Mouse (Mus musculus) mouse embryonic stem cell (cell line): ENCODE data around the gene Irx2.

ENCODE experiments used
- in situ Hi-C, 2 experiments: fragments of 300-500 bp; cut with MboI; formaldehyde crosslinking; loops; 1 replicate in 1 of 2; 3 replicates in 1 of 2; pipeline ENCODE4 v1.14.3; 2019 to 2020; ENCODE audit warnings: low sequenced_read_pairs in 2 of 2, low pct_unique_long_range_greater_than_20kb in 1 of 2, mixed read lengths in 1 of 2; ENCODE audit not compliant: unreplicated experiment in 1 of 2

The Irx2 gene

DNA sequence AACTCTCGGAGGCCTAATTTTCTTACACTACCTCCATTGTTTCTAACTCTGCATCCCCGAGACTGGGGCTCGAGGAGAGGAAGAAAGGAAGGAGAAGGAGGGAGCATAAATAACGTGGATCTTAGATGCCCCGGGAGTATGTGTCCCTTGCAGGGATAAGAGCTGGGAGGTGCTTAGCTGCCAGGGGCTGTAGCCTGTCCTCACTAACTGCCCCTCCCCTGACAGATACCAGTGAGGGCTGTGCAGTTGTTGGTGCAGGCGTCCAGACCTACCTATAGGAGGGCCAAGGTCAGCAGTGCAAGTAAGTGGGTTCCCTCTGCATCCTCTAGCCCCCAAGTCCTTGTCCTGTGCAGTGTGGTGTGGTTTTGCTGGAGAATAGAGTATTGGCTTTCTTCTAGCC lies 3.7 kb downstream of the Irx2 start:
- in situ Hi-C loops: loop anchor here (10.0 to 25.0 kb wide), 2 partner anchors 632 to 670 kb away; partner anchors contain the start of genes Irx1 (in 1 of the 2) and Irx4 (in 1 of the 2)

DNA sequence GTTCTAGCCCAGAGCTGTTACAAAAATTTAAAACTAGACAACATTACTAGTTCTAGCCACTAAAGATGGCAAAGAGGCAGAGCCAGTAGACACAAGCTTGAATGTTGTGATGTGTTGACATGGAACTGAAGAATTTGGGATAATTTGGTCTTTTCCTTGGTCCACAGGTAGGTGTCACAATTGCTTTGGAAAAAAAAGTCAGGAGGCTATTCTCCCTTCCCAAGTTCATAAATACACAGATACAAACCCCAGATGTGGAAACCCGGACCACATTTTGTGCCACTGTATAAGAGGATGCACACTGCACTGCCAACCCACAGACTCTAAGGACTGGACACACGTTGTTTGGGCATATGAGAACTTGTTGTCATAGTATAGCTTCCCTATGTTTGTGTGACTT lies 4.5 kb downstream of the Irx2 start:
- in situ Hi-C loops: loop anchor here (10.0 to 25.0 kb wide), 2 partner anchors 632 to 671 kb away; partner anchors contain the start of genes Irx1 (in 1 of the 2) and Irx4 (in 1 of the 2)

DNA sequence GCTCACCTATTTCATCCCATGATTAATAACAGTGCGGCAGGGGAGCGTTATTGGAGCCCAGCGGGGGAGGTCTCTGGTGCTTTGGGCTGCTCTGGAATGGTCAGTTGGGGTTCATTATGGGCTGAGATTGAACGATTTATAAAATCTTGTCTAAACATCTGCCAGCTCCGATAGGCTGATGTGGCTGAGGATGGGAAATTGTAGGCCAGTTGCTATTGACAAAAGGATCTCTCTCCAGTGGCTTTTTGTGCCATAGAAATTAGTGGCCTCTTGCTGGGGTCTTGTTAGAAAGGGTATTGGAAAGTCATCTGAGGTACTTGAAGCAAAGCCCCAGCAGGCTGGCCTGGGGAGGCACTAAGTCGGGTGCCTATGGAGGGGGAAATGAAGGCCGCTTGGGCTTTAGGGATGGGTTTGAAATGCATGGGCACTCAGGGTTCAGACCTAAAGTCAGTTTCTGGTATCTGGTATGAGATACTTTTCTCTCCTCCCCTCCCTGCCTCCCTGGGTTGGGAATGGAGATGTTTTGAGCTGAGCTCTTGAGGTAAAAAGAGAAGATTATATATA lies 6.2 kb downstream of the Irx2 start:
- in situ Hi-C loops: loop anchor here (10.0 to 25.0 kb wide), 2 partner anchors 630 to 673 kb away; partner anchors contain the start of genes Irx1 (in 1 of the 2) and Irx4 (in 1 of the 2)

DNA sequence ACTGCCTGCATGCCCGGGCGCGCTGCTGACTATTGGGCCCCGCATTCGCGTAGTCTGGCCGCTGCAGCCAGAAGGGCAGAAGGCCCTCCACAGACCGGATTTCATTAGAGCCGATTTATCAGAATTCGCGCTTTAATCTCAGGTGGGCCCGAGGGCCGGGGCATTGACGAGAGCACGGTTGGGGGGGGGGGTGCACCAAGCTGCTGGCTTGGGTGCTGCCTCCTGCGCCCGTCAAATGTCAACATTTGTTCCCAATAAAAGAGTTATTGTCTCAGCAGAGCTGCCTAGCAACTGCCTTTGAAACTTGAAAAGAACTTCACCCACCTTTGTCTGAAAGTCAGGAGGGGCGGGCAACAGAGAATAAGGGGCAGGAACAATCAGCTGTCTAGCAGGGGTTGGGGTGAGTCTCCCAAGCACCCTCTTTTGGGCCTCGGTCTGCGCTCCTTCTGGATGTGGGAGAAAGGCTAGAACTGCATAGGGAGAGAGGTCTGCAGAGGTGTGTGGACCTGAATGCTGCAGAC lies 7.8 kb downstream of the Irx2 start:
- in situ Hi-C loops: loop anchor here (10.0 to 25.0 kb wide), 2 partner anchors 628 to 674 kb away; partner anchors contain the start of genes Irx1 (in 1 of the 2) and Irx4 (in 1 of the 2)

DNA sequence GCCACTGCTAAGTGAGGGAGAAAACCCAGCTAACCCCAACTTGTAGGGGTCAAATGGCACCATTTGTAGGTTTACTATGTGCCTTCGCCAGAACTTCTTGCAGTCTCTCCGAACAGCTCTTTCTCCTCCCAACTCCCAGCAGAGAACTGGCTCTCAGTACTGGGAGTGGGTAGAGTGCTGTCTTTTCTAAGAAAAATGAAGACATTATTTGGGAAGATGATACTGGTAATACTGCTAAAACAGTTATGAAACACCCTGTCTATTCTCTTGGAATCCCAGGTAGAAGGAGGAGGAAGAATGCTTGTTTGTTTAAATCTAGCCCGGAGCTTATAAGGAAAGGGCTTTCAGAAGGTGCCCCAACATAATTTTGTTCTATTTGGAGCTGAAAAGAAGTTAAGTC lies 8.9 kb downstream of the Irx2 start:
- in situ Hi-C loops: loop anchor here (10.0 to 25.0 kb wide), 2 partner anchors 627 to 675 kb away; partner anchors contain the start of genes Irx1 (in 1 of the 2) and Irx4 (in 1 of the 2)

DNA sequence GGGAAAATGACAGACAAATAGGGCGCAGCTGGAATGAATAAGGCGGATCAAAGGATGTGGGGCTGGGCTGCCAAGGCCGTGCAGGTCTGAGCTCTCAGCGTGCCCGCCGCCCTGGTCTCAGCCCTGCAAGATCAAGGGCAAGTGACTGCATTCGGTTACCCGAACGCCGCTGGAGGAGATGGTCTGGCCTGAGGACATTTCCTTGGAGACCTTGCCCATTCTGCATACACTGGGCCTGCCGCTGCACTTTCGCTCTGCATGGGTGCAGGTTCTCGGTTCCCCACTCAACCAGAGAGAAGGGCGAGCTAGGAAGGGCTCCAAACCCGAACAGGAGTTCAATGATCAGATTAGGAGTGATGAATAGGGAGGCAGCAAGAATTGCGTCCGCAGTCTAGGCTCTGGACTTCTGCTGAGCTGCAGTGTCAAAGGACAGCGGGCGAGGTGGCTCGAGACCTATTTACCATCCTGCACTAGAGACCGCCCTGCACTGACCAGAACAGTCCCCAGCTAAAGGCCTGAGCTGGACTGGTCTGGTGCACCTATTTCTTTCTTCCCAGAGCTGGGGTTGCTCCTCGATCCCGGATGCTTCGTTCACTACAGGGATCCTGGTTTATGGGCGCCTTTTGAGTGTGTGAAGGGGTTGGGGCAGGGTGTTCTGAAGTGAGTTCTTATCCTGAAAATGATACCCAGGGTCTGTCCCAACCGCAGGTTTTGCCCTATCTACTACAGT lies 9.9 kb downstream of the Irx2 start:
- in situ Hi-C loops: loop anchor here (10.0 to 25.0 kb wide), 2 partner anchors 626 to 676 kb away; partner anchors contain the start of genes Irx1 (in 1 of the 2) and Irx4 (in 1 of the 2)

DNA sequence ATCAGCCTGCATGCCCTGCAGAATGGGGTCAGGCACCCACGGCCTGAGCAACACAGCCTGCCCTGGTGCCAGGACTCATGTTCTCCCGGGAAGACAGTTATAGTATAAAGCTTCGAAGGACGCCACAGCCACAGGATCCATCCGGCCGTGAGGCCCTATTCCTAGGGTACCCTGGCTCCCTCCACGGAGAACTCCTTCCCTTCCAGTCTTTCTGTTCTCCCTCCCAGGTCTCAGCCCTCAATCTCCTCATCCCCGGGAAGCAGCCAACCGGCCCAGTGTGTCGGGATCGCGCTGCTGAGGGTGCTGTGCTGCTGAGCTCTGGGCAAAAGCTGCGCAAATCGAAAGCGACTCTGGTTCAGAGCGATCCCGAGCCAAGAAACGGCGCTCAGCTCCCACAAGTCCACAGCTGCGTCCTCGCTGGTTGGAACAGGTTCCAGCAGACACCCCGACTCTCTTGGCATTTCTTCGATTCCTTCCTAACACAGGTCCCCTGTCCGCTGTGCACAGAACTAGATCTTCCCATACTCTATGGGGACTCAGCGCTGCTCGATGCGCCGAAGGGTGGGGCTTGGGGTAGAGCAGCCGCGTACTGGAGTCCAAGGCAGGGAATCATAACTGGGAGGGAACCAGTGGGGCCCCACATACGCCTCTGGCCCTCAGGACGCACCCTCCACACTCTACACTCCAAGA lies 11.0 kb downstream of the Irx2 start:
- in situ Hi-C loops: loop anchor here (10.0 to 25.0 kb wide), 2 partner anchors 625 to 677 kb away; partner anchors contain the start of genes Irx1 (in 1 of the 2) and Irx4 (in 1 of the 2)

DNA sequence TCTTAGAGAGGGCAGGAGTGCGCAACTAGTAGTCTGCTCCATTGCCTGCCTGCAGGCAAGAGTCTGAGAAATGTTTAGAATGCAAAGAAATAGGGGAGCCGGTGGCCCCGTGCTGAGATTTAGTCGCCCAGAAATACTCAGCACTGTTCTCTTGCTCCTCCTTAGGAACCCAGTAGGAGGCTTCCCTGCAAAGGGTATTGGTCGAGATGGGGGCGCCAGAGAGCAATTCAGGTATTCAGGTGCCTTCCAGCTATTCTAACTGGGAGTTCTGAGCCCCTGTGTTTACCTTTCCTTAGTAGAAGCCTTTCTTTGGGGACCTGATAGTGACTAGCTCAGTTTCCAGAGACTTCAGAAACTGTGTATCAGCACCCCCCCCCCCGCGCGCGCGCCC lies 11.5 kb downstream of the Irx2 start:
- in situ Hi-C loops: loop anchor here in 1 of 2 experiments (25.0 kb wide), 1 partner anchor 678 kb away; the partner anchor contains the start of gene Irx1

DNA sequence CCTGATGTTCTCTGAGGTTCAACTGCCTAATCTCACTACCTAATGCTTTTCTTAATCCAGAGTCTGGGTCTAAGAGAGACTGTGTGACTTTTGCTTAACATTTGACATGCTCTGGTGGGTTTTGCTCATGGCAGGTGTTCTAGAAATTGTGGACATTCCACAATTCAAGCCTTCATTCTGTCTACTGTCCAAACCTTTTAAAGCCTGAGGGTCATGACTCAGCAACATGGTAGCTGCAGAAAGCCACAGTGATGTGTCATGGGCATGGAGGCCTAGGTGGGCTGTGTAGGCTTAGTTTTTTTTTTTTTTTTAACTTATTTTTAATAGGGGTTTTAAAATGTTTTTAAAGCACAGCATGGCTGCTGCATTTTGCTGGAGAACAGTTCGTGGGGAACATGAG lies 27.8 kb downstream of the Irx2 start:
- in situ Hi-C loops: no loop called here

DNA sequence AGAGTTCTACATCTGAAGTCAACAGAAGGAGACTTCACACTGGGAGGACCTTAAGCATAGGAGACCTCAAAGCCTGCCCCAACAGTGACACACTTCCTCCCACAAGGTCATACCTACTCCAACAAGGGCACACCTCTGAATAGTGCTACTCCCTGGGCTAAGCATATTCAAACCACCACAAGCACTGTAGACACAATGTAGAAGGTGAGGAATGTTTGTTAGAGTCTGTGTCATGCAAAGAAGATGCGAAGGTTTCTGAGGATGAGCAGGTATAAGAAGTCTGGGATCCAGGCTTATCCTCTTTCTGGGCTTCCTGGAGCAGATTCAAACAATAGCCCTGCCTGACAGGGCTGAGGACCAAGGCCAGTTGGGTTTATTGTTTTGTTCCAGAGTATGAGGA lies 47.2 kb downstream of the Irx2 start:
- in situ Hi-C loops: no loop called here
